Mouse (Mus musculus) midbrain, embryonic 14.5 days (tissue): ENCODE measurements around the gene Mknk2. TPM values are rescaled to one million over a fixed set of nuclear protein-coding genes. Genes with fewer than 3 reads are reported as not detected.

Source experiments
- ATAC-seq: fragments of 200-750 bp; cut with Nextera tagmentation; 2 replicates; pipeline ENCODE4 v1.8.0; 2017; ENCODE audit warnings: moderate number of reproducible peaks, moderate library complexity; ENCODE audit not compliant: low FRiP score, low TSS enrichment
- DNase-seq: peaks from one replicate; pipeline ENCODE4 v3.0.0-alpha.2; 2015
- H3K27ac ChIP-seq: fragments of 300-500 bp; sonication (generic); replicated peaks from 2 replicates; pipeline ENCODE4 v1.5.1; 2014; ENCODE audit warnings: mild to moderate bottlenecking, low read depth, low read length, moderate library complexity
- H3K27me3 ChIP-seq: fragments of 300-500 bp; sonication (generic); 2 replicates; pipeline ENCODE4 v1.6.1; 2014; ENCODE audit warnings: low read length, control low read depth, mixed read lengths; ENCODE audit not compliant: control insufficient read depth, insufficient read depth
- H3K36me3 ChIP-seq: fragments of 300-500 bp; sonication (generic); 2 replicates; pipeline ENCODE4 v1.6.1; 2014; ENCODE audit warnings: low read length, control low read depth; ENCODE audit not compliant: control insufficient read depth, insufficient read depth
- H3K4me1 ChIP-seq: fragments of 300-500 bp; sonication (generic); 2 replicates; pipeline ENCODE4 v1.6.1; 2014; ENCODE audit warnings: mild to moderate bottlenecking, antibody characterized with exemption, low read length, control low read depth; ENCODE audit not compliant: control insufficient read depth, insufficient read depth
- H3K4me2 ChIP-seq: fragments of 300-500 bp; sonication (generic); 2 replicates; pipeline ENCODE4 v1.6.1; 2014; ENCODE audit warnings: mild to moderate bottlenecking, low read length, moderate library complexity
- H3K4me3 ChIP-seq: fragments of 300-500 bp; sonication (generic); replicated peaks from 2 replicates; pipeline ENCODE4 v1.5.1; 2014; ENCODE audit warnings: low read depth, low read length
- H3K9ac ChIP-seq: fragments of 300-500 bp; sonication (generic); replicated peaks from 2 replicates; pipeline ENCODE4 v1.6.1; 2014; ENCODE audit warnings: mild to moderate bottlenecking, low read length, moderate library complexity
- H3K9me3 ChIP-seq: fragments of 300-500 bp; sonication (generic); 2 replicates; pipeline ENCODE4 v1.6.1; 2016; ENCODE audit warnings: low read length, control low read depth, mixed read lengths; ENCODE audit not compliant: control insufficient read depth
- WGBS: fragments of 180-500 bp; shearing (Covaris S2); extraction: QIAGEN DNeasy Blood & Tissue Kit; methylation state at CpG from one replicate; pipeline ENCODE4 v1.1.7; 2014; 5-methylcytosine and 5-hydroxymethylcytosine counted together
- polyA plus RNA-seq: library from polyadenylated mRNA; unstranded; fragments of >200 nt; fragmentation: Nextera tagmentation; extraction: Ambion mirVana; gene quantifications from 2 replicates; pipeline ENCODE4 v1.2.1, GENCODE M21; 2014

The Mknk2 gene
- polyA plus RNA-seq, 1 experiment from 2014 or later = 54.2 TPM

- no peak overlapping the region for H3K4me3 ChIP-seq
- ATAC-seq (no peak), DNase-seq (peak; percentile 47)
- H3K4me1 ChIP-seq = peaks cover 8% of the 10 kb centered on the region; the same call in 1 of the 2 replicates
- WGBS = 36% methylated on average over 5 of the region's 5 CpGs
- no peaks in the 10 kb centered on the region for H3K27me3 ChIP-seq
- no peaks in the 10 kb centered on the region for H3K9me3 ChIP-seq
- H3K36me3 ChIP-seq = peaks cover 10% of the 10 kb centered on the region
- no peak overlapping the region for H3K9ac ChIP-seq
- no peak overlapping the region for H3K27ac ChIP-seq
- no peak overlapping the region for H3K4me2 ChIP-seq
These were observed 16.8 kb downstream of the Mknk2 start for GRCm38 (mm10) chr10:80661149-80661548.

- 0 out of 2 replicates have a peak overlapping the region, but pooled peaks have one; percentile 8 for H3K27ac ChIP-seq
- WGBS = 16% methylated on average over 10 of the region's 10 CpGs
- H3K4me1 ChIP-seq = peaks cover 20% of the 10 kb centered on the region
- ATAC-seq = no peak
- no peak overlapping the region for H3K4me3 ChIP-seq
- peak overlapping the region; percentile 22; the same call in 1 of the 2 replicates for H3K4me2 ChIP-seq
- H3K27me3 ChIP-seq = no peaks in the 10 kb centered on the region
- H3K9me3 ChIP-seq = no peaks in the 10 kb centered on the region
- DNase-seq = peak; percentile 90
- no peak overlapping the region for H3K9ac ChIP-seq
- H3K36me3 ChIP-seq = no peaks in the 10 kb centered on the region
These were observed 18.7 kb downstream of the Mknk2 start for GRCm38 (mm10) chr10:80659213-80659612.

DNA sequence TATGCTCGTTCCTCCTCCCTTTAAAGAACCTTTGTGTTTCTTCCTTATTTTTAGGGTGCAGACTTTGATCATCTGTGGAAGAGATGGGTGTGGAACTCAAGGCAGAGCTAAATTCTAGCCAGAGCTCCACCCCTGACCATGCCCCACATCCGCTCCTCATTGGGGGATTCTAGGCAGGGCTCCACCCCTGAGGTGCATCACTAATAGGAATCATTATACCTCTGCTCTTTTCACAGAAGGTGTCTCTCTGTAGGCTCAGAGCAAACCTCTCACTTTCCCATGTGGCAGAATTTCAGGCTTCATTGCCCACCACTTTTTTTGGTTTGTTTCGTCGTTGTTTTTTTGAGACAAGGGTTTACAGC lies 19.1 kb downstream of the Mknk2 start:
- Histone ChIP-seq H3K36me3 (no peaks in the 10 kb centered on the region), H3K27me3 (no peaks in the 10 kb centered on the region), H3K9me3 (no peaks in the 10 kb centered on the region), H3K4me2 (no peak overlapping the region), H3K9ac (no peak overlapping the region), H3K27ac (0 out of 2 replicates have a peak overlapping the region, but pooled peaks have one; percentile 8), H3K4me3 (no peak overlapping the region), H3K4me1 (peaks cover 20% of the 10 kb centered on the region)
- WGBS = 68% methylated on average over 4 of the region's 4 CpGs
- ATAC-seq = no peak
- DNase-seq = no peak

DNA sequence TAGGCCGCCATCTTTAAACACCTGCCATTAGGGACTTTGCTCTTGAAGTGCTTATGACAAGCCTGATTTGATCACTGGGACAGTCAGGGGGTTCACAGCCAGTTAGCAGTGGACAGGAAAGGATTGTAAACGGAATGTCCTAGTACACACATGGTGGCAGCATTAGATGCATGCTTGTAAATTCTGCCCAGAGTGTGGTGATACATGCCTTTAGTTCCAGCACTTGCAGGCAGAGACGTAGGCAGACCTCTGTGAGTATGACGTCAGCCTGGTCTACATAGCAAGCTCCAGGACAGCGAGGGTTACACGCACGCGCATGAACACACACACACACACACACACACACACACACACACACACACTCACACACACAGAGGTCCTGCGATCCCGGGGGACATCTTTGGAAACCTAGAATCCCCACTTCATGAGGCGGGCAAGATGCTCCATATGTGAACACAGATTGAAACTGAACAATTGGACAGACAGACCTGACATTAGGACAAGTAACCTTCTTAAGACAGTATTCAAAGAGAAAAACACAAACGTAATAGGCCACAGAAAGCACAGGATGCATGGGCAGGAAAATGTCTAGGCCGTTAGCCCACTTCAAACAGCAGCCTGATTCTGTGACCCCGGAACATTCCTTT lies 19.6 kb downstream of the Mknk2 start:
- 91% methylated on average over 14 of the region's 14 CpGs for WGBS

DNA sequence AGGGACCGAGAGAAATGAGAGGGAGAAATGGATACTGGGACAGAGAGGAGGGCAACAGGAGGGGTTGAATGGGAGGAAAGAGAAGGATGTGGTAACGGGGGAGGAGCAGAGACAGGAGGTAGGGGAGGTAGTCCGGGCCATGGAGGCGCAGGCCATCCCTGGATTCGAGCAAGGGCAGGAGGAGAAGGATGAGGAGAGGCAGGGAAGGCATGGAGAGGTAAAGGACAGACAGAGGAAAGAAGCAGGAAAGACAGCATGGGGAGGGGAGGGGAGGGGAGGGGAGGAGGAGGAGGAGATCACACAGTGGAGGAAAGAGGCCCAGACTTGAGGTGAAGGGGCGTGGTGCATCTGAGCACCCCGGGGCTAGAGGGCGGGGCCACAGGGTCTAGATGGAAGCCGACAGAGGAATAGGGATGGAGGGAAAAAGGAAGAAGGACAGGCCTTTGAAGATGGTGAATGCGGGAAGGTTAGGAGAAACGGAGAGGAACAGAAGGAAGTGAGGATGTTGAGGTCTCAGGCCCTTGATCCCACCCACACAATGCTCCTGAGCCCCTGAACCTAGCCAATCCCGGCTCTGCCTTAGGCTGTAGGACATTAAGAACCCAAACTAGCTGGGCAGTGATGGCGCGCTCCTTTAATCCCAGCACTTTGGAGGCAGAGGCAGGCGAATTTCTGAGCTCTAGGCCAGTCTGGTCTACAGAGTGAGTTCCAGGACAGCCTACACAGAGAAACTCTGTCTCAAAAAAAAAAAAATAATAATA lies 20.9 kb downstream of the Mknk2 start, which contains the start of gene Btbd2:
Btbd2 (minus strand) TSS at position 209 of the 761 bp plus-strand sequence.
- no peaks in the 10 kb centered on the region for H3K36me3 ChIP-seq
- peak within 1 kb of the TSS; percentile 85 for H3K4me3 ChIP-seq
- WGBS = 20% methylated on average over 15 of the region's 15 CpGs
- ATAC-seq (no peak; the same call in 1 of the 2 replicates), DNase-seq (peak; percentile 31)
- H3K4me1 ChIP-seq = peaks cover 20% of the 10 kb centered on the region
- peak within 1 kb of the TSS; percentile 88 for H3K4me2 ChIP-seq
- no peaks in the 10 kb centered on the region for H3K9me3 ChIP-seq
- H3K27me3 ChIP-seq = no peaks in the 10 kb centered on the region
- peak within 1 kb of the TSS; percentile 97 for H3K9ac ChIP-seq
- peak within 1 kb of the TSS; percentile 88 for H3K27ac ChIP-seq

More for the DNA sequence above, 19.6 kb downstream of the Mknk2 start:
- no peak for DNase-seq
- Histone ChIP-seq H3K4me1 (peaks cover 20% of the 10 kb centered on the region), H3K36me3 (no peaks in the 10 kb centered on the region), H3K27ac (no peak overlapping the region), H3K9me3 (no peaks in the 10 kb centered on the region), H3K4me3 (no peak overlapping the region), H3K9ac (no peak overlapping the region), H3K27me3 (no peaks in the 10 kb centered on the region), H3K4me2 (no peak overlapping the region)
- no peak for ATAC-seq

GRCm38 (mm10) chr10:80656130-80656862 lies 21.6 kb downstream of the Mknk2 start:
- Histone ChIP-seq H3K27ac (peak overlapping the region; percentile 88), H3K4me3 (peak overlapping the region; percentile 85), H3K36me3 (no peaks in the 10 kb centered on the region), H3K27me3 (no peaks in the 10 kb centered on the region), H3K9me3 (no peaks in the 10 kb centered on the region), H3K9ac (peak overlapping the region; percentile 97), H3K4me2 (peak overlapping the region; percentile 88), H3K4me1 (peaks cover 20% of the 10 kb centered on the region)
- 2% methylated on average over 68 of the region's 72 CpGs for WGBS
- peak; percentile 89 for ATAC-seq
- DNase-seq = peak; percentile 99

- WGBS = 6% methylated on average over 12 of the region's 12 CpGs
- Histone ChIP-seq H3K27me3 (no peaks in the 10 kb centered on the region), H3K9ac (peak overlapping the region; percentile 97), H3K4me3 (peak overlapping the region; percentile 85), H3K36me3 (0 out of 2 replicates have a peak, but pooled peaks cover under 1% of the 10 kb centered on the region), H3K27ac (peak overlapping the region; percentile 88), H3K9me3 (no peaks in the 10 kb centered on the region), H3K4me2 (peak overlapping the region; percentile 88), H3K4me1 (peaks cover 20% of the 10 kb centered on the region)
- DNase-seq (no peak), ATAC-seq (peak; percentile 48; the same call in 1 of the 2 replicates)
These were observed 22.3 kb downstream of the Mknk2 start for GRCm38 (mm10) chr10:80655406-80656129.

GRCm38 (mm10) chr10:80654866-80655265 lies 23.0 kb downstream of the Mknk2 start:
- Histone ChIP-seq H3K9me3 (no peaks in the 10 kb centered on the region), H3K4me3 (peak overlapping the region; percentile 85; the same call in 1 of the 2 replicates), H3K4me1 (peaks cover 20% of the 10 kb centered on the region), H3K36me3 (0 out of 2 replicates have a peak, but pooled peaks cover 4% of the 10 kb centered on the region), H3K27me3 (no peaks in the 10 kb centered on the region), H3K27ac (no peak overlapping the region), H3K4me2 (peak overlapping the region; percentile 88), H3K9ac (peak overlapping the region; percentile 97)
- no peak for ATAC-seq
- WGBS = 91% methylated on average over 6 of the region's 6 CpGs
- DNase-seq = no peak
